Comparison of ENCODE assay signal across 8 mouse cellular contexts in the genomic region with DNA sequence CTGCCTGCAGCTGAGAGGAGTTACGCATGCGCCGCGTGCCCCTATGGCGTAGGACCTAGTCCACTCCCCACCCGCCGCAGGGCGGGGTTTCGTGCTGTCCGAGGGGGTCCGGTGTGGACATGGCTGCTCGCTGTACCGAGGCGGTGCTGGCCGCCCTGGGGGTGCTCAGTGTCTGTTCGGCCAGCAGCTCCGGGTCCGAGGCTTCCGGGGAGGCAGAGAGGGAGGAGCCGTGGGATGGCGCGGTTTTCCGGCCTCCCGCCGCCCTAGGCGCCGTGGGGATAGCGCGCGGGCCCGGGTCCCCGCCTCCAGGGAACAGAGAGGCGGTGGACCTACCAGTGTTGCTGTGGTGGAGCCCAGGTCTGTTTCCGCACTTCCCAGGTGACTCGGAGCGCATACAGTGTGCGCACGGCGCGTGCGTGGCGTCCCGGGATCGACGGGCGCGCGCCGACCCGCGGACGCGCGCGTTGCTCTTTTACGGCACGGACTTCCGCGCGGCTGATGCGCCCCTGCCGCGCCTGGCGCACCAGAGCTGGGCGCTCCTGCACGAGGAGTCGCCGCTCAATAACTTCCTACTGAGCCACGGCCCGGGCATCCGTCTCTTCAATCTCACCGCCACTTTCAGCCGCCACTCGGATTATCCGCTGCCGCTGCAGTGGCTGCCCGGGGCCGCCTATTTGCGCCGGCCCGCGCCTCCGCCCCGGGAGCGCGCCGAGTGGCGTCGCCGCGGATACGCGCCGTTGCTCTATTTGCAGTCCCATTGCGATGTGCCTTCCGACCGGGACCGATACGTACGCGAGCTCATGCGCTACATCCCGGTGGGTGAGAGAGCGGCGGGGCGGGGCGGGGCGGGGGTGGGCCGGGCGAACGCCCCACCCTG. TPM values are rescaled to one million over a fixed set of nuclear protein-coding genes. Genes with fewer than 3 reads are reported as not detected.
DNase-seq lines count a peak whose midpoint lies in the region; ATAC-seq and TF ChIP-seq lines count a peak whose summit lies in the region.

Fut11 (plus strand) TSS at position 85 of the 877 bp plus-strand sequence.

- under 1% methylated on average over 97 of the region's 111 CpGs for WGBS in lung, embryonic 16.5 days
- WGBS in thymus, adult 2 months, result under 1% methylated on average over 111 of the region's 111 CpGs

- peak within 1 kb of the TSS; percentile 87 for H3K4me2 ChIP-seq in lung, embryonic 16.5 days (ENCODE audit: low read depth, low read length)

- DNase-seq in MN1 (ENCODE audit: low spot score), result peak; percentile 73
- peak; percentile 89 for DNase-seq in cerebellum, adult 8-10 months
- DNase-seq in layer of hippocampus, adult 9-11 months, result peak; percentile 90
- peak; percentile 84 for DNase-seq in ovary, adult 18-20 months (ENCODE audit: low spot score)
- peak; percentile 79 for DNase-seq in thymus, adult 2 months

- peak within 1 kb of the TSS; percentile 99 for H3K27ac ChIP-seq in lung, embryonic 16.5 days (ENCODE audit: low read length)
- H3K27ac ChIP-seq in thymus, adult 2 months (ENCODE audit: control insufficient read depth, insufficient read depth, low read length), result peak within 1 kb of the TSS; percentile 68

- H3K4me3 ChIP-seq in lung, embryonic 16.5 days (ENCODE audit: low read length), result peak within 1 kb of the TSS; percentile 98
- H3K4me3 ChIP-seq in thymus, adult 2 months (ENCODE audit: control insufficient read depth, insufficient read depth, low read length), result peak within 1 kb of the TSS; percentile 69

- H3K27me3 ChIP-seq in lung, embryonic 16.5 days (ENCODE audit: control insufficient read depth, insufficient read depth, low read depth, low read length), result no peaks in the 10 kb centered on the region
- no peaks in the 10 kb centered on the region for H3K27me3 ChIP-seq in thymus, adult 2 months (ENCODE audit: control insufficient read depth, insufficient read depth, low read length)

- no peaks in the 10 kb centered on the region for H3K9me3 ChIP-seq in lung, embryonic 16.5 days (ENCODE audit: control insufficient read depth, low read length)

- TF ChIP-seq POLR2A in thymus, adult 2 months (IDR thresholded peaks at IDR 0.05; ENCODE audit: control insufficient read depth, extremely low read depth, insufficient read depth, low read length, poor library complexity), result 0 out of 2 replicates have a peak, but pooled peaks have one; percentile 46

- TF ChIP-seq CTCF in thymus, adult 2 months (IDR thresholded peaks at IDR 0.05; ENCODE audit: borderline replicate concordance, control insufficient read depth, extremely low read depth, insufficient read depth, low read length, poor library complexity), result 0 out of 2 replicates have a peak, but pooled peaks have one; percentile 31

- peak within 1 kb of the TSS; percentile 96 for H3K9ac ChIP-seq in lung, embryonic 16.5 days (ENCODE audit: low read length)

- peaks cover 28% of the 10 kb centered on the region for H3K36me3 ChIP-seq in lung, embryonic 16.5 days (ENCODE audit: control insufficient read depth, insufficient read depth, low read length)
- peaks cover 36% of the 10 kb centered on the region for H3K36me3 ChIP-seq in thymus, adult 2 months (ENCODE audit: control insufficient read depth, insufficient read depth, low read length)

- peak; percentile 64 for ATAC-seq in frontal cortex, adult (ENCODE audit: low TSS enrichment)
- ATAC-seq in hematopoietic stem cell, adult 5-6 weeks (replicated peaks in 1 of 2; ENCODE audit: insufficient read depth in 1 of 2, low FRiP score in 2 of 2, low TSS enrichment in 1 of 2, low read depth in 1 of 2, poor library complexity in 2 of 2, severe bottlenecking in 2 of 2), result peak; percentile 72 to 75
- peak; percentile 94 for ATAC-seq in lung, embryonic 16.5 days (ENCODE audit: low read depth)

- H3K4me1 ChIP-seq in lung, embryonic 16.5 days (replicated peaks; ENCODE audit: control insufficient read depth, insufficient read depth, low read length), result peaks cover 25% of the 10 kb centered on the region
- peaks cover 16% of the 10 kb centered on the region for H3K4me1 ChIP-seq in thymus, adult 2 months (replicated peaks; ENCODE audit: control insufficient read depth, insufficient read depth, low read length)

RNA-seq across cellular contexts. Expression of gene Fut11, which starts in this region (rescaled TPM):
- 4.5 and 7.1 TPM in 2 replicates for total RNA-seq in hematopoietic stem cell, adult 5-6 weeks (2017)
- polyA plus RNA-seq in lung, embryonic 16.5 days (2015; fragmentation: Nextera tagmentation; extraction: Ambion mirVana), result 29.4 and 30.7 TPM in 2 replicates
- 19.2 and 23.4 TPM in 2 replicates for polyA plus RNA-seq in thymus, adult 2 months (2012; rRNA removed)

Comparison
In these comparisons a context has a peak if more than half of its experiments do, and no peak if none do; other contexts are left out.
1. Peak in every context shown above with its lines: DNase-seq, ATAC-seq, H3K4me3 ChIP-seq and H3K27ac ChIP-seq.